Mouse (Mus musculus): ENCODE results near the gene Slc40a1.

DNA sequence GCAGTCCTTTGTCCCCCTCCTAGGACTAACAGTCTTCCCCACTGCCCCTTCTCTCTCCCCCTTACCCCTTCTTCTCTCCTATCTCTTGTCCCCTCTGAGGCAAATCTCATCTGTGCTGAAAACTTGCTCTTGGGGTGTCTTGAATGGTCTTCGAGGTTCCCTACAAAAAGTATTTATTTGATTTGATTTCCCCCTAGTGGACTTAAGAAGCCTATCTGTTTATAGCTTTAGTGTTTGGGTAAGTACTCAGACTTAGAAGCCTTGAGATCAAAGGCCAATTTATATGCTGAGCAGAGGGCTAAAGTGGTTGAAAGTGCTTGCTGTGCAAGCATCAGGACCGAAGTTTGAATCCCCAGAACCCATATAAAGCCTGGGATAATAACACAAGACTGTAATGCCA, 22.7 kb upstream of the Slc40a1 start:
- TF ChIP-seq CTCF (IDR thresholded peaks at IDR 0.05; ENCODE audit: low read depth) (peak; percentile 49), EP300 (optimal IDR thresholded peaks at IDR 0.05) (no peak)
